Mouse (Mus musculus) liver, embryonic 11.5 days (tissue): ENCODE results near the gene Pphln1. TPM values are rescaled to one million over a fixed set of nuclear protein-coding genes. Genes with fewer than 3 reads are reported as not detected.

Source experiments
- ATAC-seq: fragments of 200-750 bp; cut with Nextera tagmentation; replicated peaks from 2 replicates; pipeline ENCODE4 v1.8.0; 2017; ENCODE audit warnings: moderate number of reproducible peaks, mild to moderate bottlenecking, moderate TSS enrichment, moderate library complexity; ENCODE audit not compliant: low FRiP score
- DNase-seq: peaks from one replicate; pipeline ENCODE4 v3.0.0-alpha.2; 2017; ENCODE audit warnings: low spot score
- H3K27ac ChIP-seq: fragments of 300-500 bp; sonication (generic); 2 replicates; pipeline ENCODE4 v1.5.1; 2014; ENCODE audit warnings: mild to moderate bottlenecking, low read depth, low read length, control low read depth
- H3K27me3 ChIP-seq: fragments of 300-500 bp; sonication (generic); replicated peaks from 2 replicates; pipeline ENCODE4 v1.6.1; 2014; ENCODE audit warnings: low read length, mixed read lengths; ENCODE audit not compliant: control insufficient read depth, insufficient read depth
- H3K36me3 ChIP-seq: fragments of 300-500 bp; sonication (generic); 2 replicates; pipeline ENCODE4 v1.6.1; 2014; ENCODE audit warnings: mild to moderate bottlenecking, low read length, moderate library complexity, mixed read lengths; ENCODE audit not compliant: control insufficient read depth, insufficient read depth
- H3K4me1 ChIP-seq: fragments of 300-500 bp; sonication (generic); replicated peaks from 2 replicates; pipeline ENCODE4 v1.6.1; 2014; ENCODE audit warnings: low read length, mixed read lengths; ENCODE audit not compliant: control insufficient read depth, insufficient read depth
- H3K4me2 ChIP-seq: fragments of 300-500 bp; sonication (generic); 2 replicates; pipeline ENCODE4 v1.6.1; 2014; ENCODE audit warnings: mild to moderate bottlenecking, control low read depth, moderate library complexity
- H3K4me3 ChIP-seq: fragments of 300-500 bp; sonication (generic); 2 replicates; pipeline ENCODE4 v1.5.1; 2014; ENCODE audit warnings: low read depth, low read length, control low read depth
- H3K9ac ChIP-seq: fragments of 300-500 bp; sonication (generic); 2 replicates; pipeline ENCODE4 v1.6.1; 2014; ENCODE audit warnings: low read depth, low read length, control low read depth
- H3K9me3 ChIP-seq: fragments of 300-500 bp; sonication (generic); 2 replicates; pipeline ENCODE4 v1.6.1; 2016; ENCODE audit warnings: low read length, inconsistent platforms, mixed read lengths; ENCODE audit not compliant: control insufficient read depth
- WGBS: fragments of 180-500 bp; shearing (Covaris S2); extraction: QIAGEN DNeasy Blood & Tissue Kit; methylation state at CpG from one replicate; pipeline ENCODE4 v1.1.7; 2014; 5-methylcytosine and 5-hydroxymethylcytosine counted together
- polyA plus RNA-seq: library from polyadenylated mRNA; unstranded; fragments of >200 nt; fragmentation: Nextera tagmentation; extraction: Ambion mirVana; gene quantifications from 2 replicates; pipeline ENCODE4 v1.2.1, GENCODE M21; 2014

Gene Pphln1
- polyA plus RNA-seq, 1 experiment from 2014 or later = 51.3 TPM

- Histone ChIP-seq H3K4me3 (no peak overlapping the region), H3K4me1 (0 out of 2 replicates have a peak, but pooled peaks cover 4% of the 10 kb centered on the region), H3K27me3 (no peaks in the 10 kb centered on the region), H3K9me3 (no peaks in the 10 kb centered on the region), H3K27ac (no peak overlapping the region), H3K9ac (no peak overlapping the region), H3K36me3 (no peaks in the 10 kb centered on the region; the same call in none of the 2 replicates), H3K4me2 (no peak overlapping the region)
- WGBS = 78% methylated on average over 8 of the region's 8 CpGs
- ATAC-seq (no peak), DNase-seq (no peak)
Observed at GRCm38 (mm10) chr15:93475688-93476087, 77.5 kb downstream of the Pphln1 start.

- DNase-seq (no peak), ATAC-seq (no peak)
- Histone ChIP-seq H3K9me3 (no peaks in the 10 kb centered on the region), H3K27me3 (no peaks in the 10 kb centered on the region), H3K4me2 (no peak overlapping the region), H3K27ac (no peak overlapping the region), H3K9ac (no peak overlapping the region), H3K4me3 (no peak overlapping the region), H3K36me3 (no peaks in the 10 kb centered on the region; the same call in none of the 2 replicates), H3K4me1 (peaks cover under 1% of the 10 kb centered on the region; the same call in 1 of the 2 replicates)
- 76% methylated on average over 4 of the region's 4 CpGs for WGBS
Observed at GRCm38 (mm10) chr15:93477729-93478128, 79.6 kb downstream of the Pphln1 start.

- ATAC-seq (no peak), DNase-seq (no peak)
- H3K4me2 ChIP-seq = no peak overlapping the region
- no peaks in the 10 kb centered on the region for H3K27me3 ChIP-seq
- 72% methylated on average over 3 of the region's 3 CpGs for WGBS
- H3K9ac ChIP-seq = no peak overlapping the region
- H3K4me1 ChIP-seq = no peaks in the 10 kb centered on the region; the same call in 1 of the 2 replicates
- H3K27ac ChIP-seq = no peak overlapping the region
- no peaks in the 10 kb centered on the region; the same call in 1 of the 2 replicates for H3K36me3 ChIP-seq
- no peak overlapping the region for H3K4me3 ChIP-seq
- H3K9me3 ChIP-seq = no peaks in the 10 kb centered on the region
Observed at GRCm38 (mm10) chr15:93478676-93479075, 80.5 kb downstream of the Pphln1 start.

- Histone ChIP-seq H3K9me3 (no peaks in the 10 kb centered on the region), H3K4me1 (no peaks in the 10 kb centered on the region; the same call in 1 of the 2 replicates), H3K27ac (no peak overlapping the region), H3K9ac (no peak overlapping the region), H3K4me2 (no peak overlapping the region), H3K36me3 (no peaks in the 10 kb centered on the region; the same call in 1 of the 2 replicates), H3K27me3 (no peaks in the 10 kb centered on the region), H3K4me3 (no peak overlapping the region)
- 88% methylated on average over 4 of the region's 4 CpGs for WGBS
- ATAC-seq (no peak), DNase-seq (no peak)
Observed at GRCm38 (mm10) chr15:93479445-93479844, 81.3 kb downstream of the Pphln1 start.

- Histone ChIP-seq H3K9me3 (no peaks in the 10 kb centered on the region), H3K4me3 (no peak overlapping the region), H3K4me1 (no peaks in the 10 kb centered on the region; the same call in 1 of the 2 replicates), H3K36me3 (no peaks in the 10 kb centered on the region; the same call in 1 of the 2 replicates), H3K27ac (no peak overlapping the region), H3K9ac (no peak overlapping the region), H3K4me2 (no peak overlapping the region), H3K27me3 (no peaks in the 10 kb centered on the region)
- 89% methylated on average over 10 of the region's 10 CpGs for WGBS
- ATAC-seq = no peak
- no peak for DNase-seq
Observed at GRCm38 (mm10) chr15:93481112-93481511, 83.0 kb downstream of the Pphln1 start.

GRCm38 (mm10) chr15:93484261-93484710 is 86.1 kb downstream of the Pphln1 start:
- Histone ChIP-seq H3K27ac (no peak overlapping the region), H3K4me2 (no peak overlapping the region), H3K4me1 (no peaks in the 10 kb centered on the region; the same call in 1 of the 2 replicates), H3K4me3 (no peak overlapping the region), H3K36me3 (peaks cover 4% of the 10 kb centered on the region; the same call in 1 of the 2 replicates), H3K27me3 (no peaks in the 10 kb centered on the region), H3K9ac (no peak overlapping the region), H3K9me3 (no peaks in the 10 kb centered on the region)
- DNase-seq (no peak), ATAC-seq (no peak)
- WGBS = 83% methylated on average over 7 of the region's 7 CpGs

- H3K9me3 ChIP-seq = no peaks in the 10 kb centered on the region
- no peak for DNase-seq
- H3K27me3 ChIP-seq = no peaks in the 10 kb centered on the region
- no peak overlapping the region for H3K4me3 ChIP-seq
- WGBS = 74% methylated on average over 3 of the region's 3 CpGs
- H3K4me2 ChIP-seq = no peak overlapping the region
- ATAC-seq = no peak
- 0 out of 2 replicates have a peak, but pooled peaks cover 4% of the 10 kb centered on the region for H3K36me3 ChIP-seq
- no peak overlapping the region for H3K9ac ChIP-seq
- no peak overlapping the region for H3K27ac ChIP-seq
- no peaks in the 10 kb centered on the region; the same call in 1 of the 2 replicates for H3K4me1 ChIP-seq
Observed at GRCm38 (mm10) chr15:93485252-93485651, 87.1 kb downstream of the Pphln1 start.

GRCm38 (mm10) chr15:93486066-93486465 is 87.9 kb downstream of the Pphln1 start:
- Histone ChIP-seq H3K27ac (no peak overlapping the region), H3K4me3 (no peak overlapping the region), H3K4me1 (no peaks in the 10 kb centered on the region; the same call in 1 of the 2 replicates), H3K36me3 (0 out of 2 replicates have a peak, but pooled peaks cover 4% of the 10 kb centered on the region), H3K9ac (no peak overlapping the region), H3K27me3 (no peaks in the 10 kb centered on the region), H3K4me2 (no peak overlapping the region), H3K9me3 (no peaks in the 10 kb centered on the region)
- DNase-seq = no peak
- ATAC-seq = no peak
- whole genome bisulfite sequencing = 80% methylated on average over 7 of the region's 7 CpGs

- DNase-seq (no peak), ATAC-seq (no peak)
- no peak overlapping the region for H3K4me2 ChIP-seq
- no peaks in the 10 kb centered on the region for H3K4me1 ChIP-seq
- 0 out of 2 replicates have a peak, but pooled peaks cover 4% of the 10 kb centered on the region for H3K36me3 ChIP-seq
- no peaks in the 10 kb centered on the region for H3K9me3 ChIP-seq
- no peak overlapping the region for H3K27ac ChIP-seq
- no peak overlapping the region for H3K4me3 ChIP-seq
- H3K27me3 ChIP-seq = no peaks in the 10 kb centered on the region
- H3K9ac ChIP-seq = no peak overlapping the region
- 77% methylated on average over 4 of the region's 4 CpGs for WGBS
Observed at GRCm38 (mm10) chr15:93489597-93489996, 91.4 kb downstream of the Pphln1 start.
